Mouse (Mus musculus) layer of hippocampus, adult 9-10 months (tissue): Measurements from ENCODE around the gene Fam198b.

Experiments
- DNase-seq: peaks from one replicate; pipeline ENCODE4 v3.0.0; 2022; ENCODE audit warnings: low spot score

The Fam198b gene

GRCm38 (mm10) chr3:79885686-79886356, 1.5 kb downstream of the Fam198b start:
- DNase-seq, result no peak

GRCm38 (mm10) chr3:79886357-79887091, 2.2 kb downstream of the Fam198b start:
- no peak for DNase-seq

GRCm38 (mm10) chr3:79887161-79887855, 3.0 kb downstream of the Fam198b start:
- no peak for DNase-seq

- DNase-seq, result no peak
Measured at GRCm38 (mm10) chr3:79887966-79888365, 3.6 kb downstream of the Fam198b start.

- DNase-seq, result no peak
Measured at GRCm38 (mm10) chr3:79897534-79898370, 13.4 kb downstream of the Fam198b start.

- no peak for DNase-seq
Measured at GRCm38 (mm10) chr3:79898514-79898913, 14.2 kb downstream of the Fam198b start.

GRCm38 (mm10) chr3:79899906-79900305, 15.6 kb downstream of the Fam198b start:
- DNase-seq, result no peak

GRCm38 (mm10) chr3:79900502-79900901, 16.2 kb downstream of the Fam198b start:
- DNase-seq, result no peak

GRCm38 (mm10) chr3:79901321-79901720, 17.0 kb downstream of the Fam198b start:
- no peak for DNase-seq

- no peak for DNase-seq
Measured at GRCm38 (mm10) chr3:79901734-79902133, 17.4 kb downstream of the Fam198b start.

- no peak for DNase-seq
Measured at GRCm38 (mm10) chr3:79903803-79904202, 19.5 kb downstream of the Fam198b start.

GRCm38 (mm10) chr3:79904238-79904757, 20.0 kb downstream of the Fam198b start:
- no peak for DNase-seq

GRCm38 (mm10) chr3:79905397-79905796, 21.1 kb downstream of the Fam198b start:
- DNase-seq, result no peak

GRCm38 (mm10) chr3:79906250-79907045, 22.1 kb downstream of the Fam198b start:
- no peak for DNase-seq

- no peak for DNase-seq
Measured at GRCm38 (mm10) chr3:79907223-79907622, 22.9 kb downstream of the Fam198b start.

- DNase-seq, result no peak
Measured at GRCm38 (mm10) chr3:79910375-79911141, 26.2 kb downstream of the Fam198b start.

GRCm38 (mm10) chr3:79911166-79911565, 26.8 kb downstream of the Fam198b start:
- no peak for DNase-seq

GRCm38 (mm10) chr3:79914012-79914411, 29.7 kb downstream of the Fam198b start:
- DNase-seq, result no peak

GRCm38 (mm10) chr3:79916185-79916584, 31.9 kb downstream of the Fam198b start:
- no peak for DNase-seq

GRCm38 (mm10) chr3:79918761-79919160, 34.4 kb downstream of the Fam198b start:
- DNase-seq, result no peak
